Mouse (Mus musculus) midbrain, embryonic 12.5 days (tissue): ENCODE data around the gene Mall. TPM values are rescaled to one million over a fixed set of nuclear protein-coding genes. Genes with fewer than 3 reads are reported as not detected.

Experiments
- ATAC-seq: fragments of 200-750 bp; cut with Nextera tagmentation; 2 replicates; pipeline ENCODE4 v1.8.0; 2017; ENCODE audit warnings: low read depth, moderate TSS enrichment, moderate library complexity; ENCODE audit not compliant: low FRiP score
- H3K27ac ChIP-seq: fragments of 300-500 bp; sonication (generic); replicated peaks from 2 replicates; pipeline ENCODE4 v1.5.1; 2016; ENCODE audit warnings: mild to moderate bottlenecking
- H3K27me3 ChIP-seq: fragments of 300-500 bp; sonication (generic); 2 replicates; pipeline ENCODE4 v1.6.1; 2016; ENCODE audit warnings: mild to moderate bottlenecking
- H3K36me3 ChIP-seq: fragments of 300-500 bp; sonication (generic); 2 replicates; pipeline ENCODE4 v1.6.1; 2016
- H3K4me1 ChIP-seq: fragments of 300-500 bp; sonication (generic); 2 replicates; pipeline ENCODE4 v1.6.1; 2016
- H3K4me2 ChIP-seq: fragments of 300-500 bp; sonication (generic); replicated peaks from 2 replicates; pipeline ENCODE4 v1.6.1; 2016; ENCODE audit warnings: mild to moderate bottlenecking, moderate library complexity
- H3K4me3 ChIP-seq: fragments of 300-500 bp; sonication (generic); 2 replicates; pipeline ENCODE4 v1.5.1; 2016; ENCODE audit warnings: mild to moderate bottlenecking
- H3K9ac ChIP-seq: fragments of 300-500 bp; sonication (generic); replicated peaks from 2 replicates; pipeline ENCODE4 v1.6.1; 2016; ENCODE audit warnings: mild to moderate bottlenecking, moderate library complexity
- H3K9me3 ChIP-seq: fragments of 300-500 bp; sonication (generic); 2 replicates; pipeline ENCODE4 v1.6.1; 2016; ENCODE audit warnings: mild to moderate bottlenecking
- WGBS: fragments of 180-500 bp; shearing (Covaris S2); methylation state at CpG from one replicate; pipeline ENCODE4 v1.1.7; 2016; 5-methylcytosine and 5-hydroxymethylcytosine counted together
- polyA plus RNA-seq: library from polyadenylated mRNA; unstranded; fragments of >200 nt; fragmentation: Nextera tagmentation; extraction: Ambion mirVana; gene quantifications from 2 replicates; pipeline ENCODE4 v1.2.1, GENCODE M21; 2016

Mall gene
- polyA plus RNA-seq, 1 experiment from 2014 or later, result 0.74 TPM

DNA sequence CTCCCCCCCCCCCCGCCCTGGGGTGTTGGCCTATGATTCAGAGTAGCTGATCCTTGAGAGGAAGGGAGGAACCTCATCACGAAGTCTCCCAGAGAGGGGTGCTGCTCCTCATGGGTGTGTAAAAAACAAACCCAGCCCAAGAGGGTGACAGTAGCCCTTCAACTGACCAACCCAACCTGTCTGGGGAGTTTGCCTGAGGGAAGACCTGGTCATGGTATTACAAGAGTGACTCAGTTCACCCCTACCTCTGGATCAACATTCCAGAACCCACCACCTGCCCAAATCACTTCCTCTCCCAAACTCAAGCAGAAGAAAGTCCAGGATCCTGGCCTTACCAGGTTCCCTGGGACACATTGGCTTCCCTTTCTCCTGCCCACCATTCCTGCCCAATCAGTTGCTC, 67.0 kb downstream of the Mall start:
- WGBS, result 27% methylated on average over 2 of the region's 2 CpGs
- H3K4me1 ChIP-seq, result no peaks in the 10 kb centered on the region
- H3K4me3 ChIP-seq, result no peak overlapping the region
- no peaks in the 10 kb centered on the region for H3K9me3 ChIP-seq
- H3K27me3 ChIP-seq, result peaks cover 4% of the 10 kb centered on the region
- H3K9ac ChIP-seq, result no peak overlapping the region
- H3K27ac ChIP-seq, result no peak overlapping the region
- H3K4me2 ChIP-seq, result no peak overlapping the region
- ATAC-seq, result no peak
- H3K36me3 ChIP-seq, result no peaks in the 10 kb centered on the region

GRCm38 (mm10) chr2:127656086-127656720, 73.5 kb downstream of the Mall start, which contains the start of gene Mal:
Mal (minus strand) TSS chr2:127656695.
- Histone ChIP-seq H3K36me3 (no peaks in the 10 kb centered on the region), H3K4me2 (peak within 1 kb of the TSS; percentile 83), H3K4me1 (peaks cover 14% of the 10 kb centered on the region), H3K27me3 (peaks cover 56% of the 10 kb centered on the region), H3K27ac (no peak within 1 kb of the TSS), H3K9ac (peak within 1 kb of the TSS; percentile 50; the same call in 1 of the 2 replicates), H3K9me3 (no peaks in the 10 kb centered on the region), H3K4me3 (peak within 1 kb of the TSS; percentile 47)
- ATAC-seq, result no peak
- WGBS, result under 1% methylated on average over 43 of the region's 43 CpGs

- Histone ChIP-seq H3K4me2 (peak overlapping the region; percentile 83), H3K27me3 (peaks cover 56% of the 10 kb centered on the region)
- 7% methylated on average over 9 of the region's 9 CpGs for WGBS
Observed at GRCm38 (mm10) chr2:127655419-127655818, 74.3 kb downstream of the Mall start.

DNA sequence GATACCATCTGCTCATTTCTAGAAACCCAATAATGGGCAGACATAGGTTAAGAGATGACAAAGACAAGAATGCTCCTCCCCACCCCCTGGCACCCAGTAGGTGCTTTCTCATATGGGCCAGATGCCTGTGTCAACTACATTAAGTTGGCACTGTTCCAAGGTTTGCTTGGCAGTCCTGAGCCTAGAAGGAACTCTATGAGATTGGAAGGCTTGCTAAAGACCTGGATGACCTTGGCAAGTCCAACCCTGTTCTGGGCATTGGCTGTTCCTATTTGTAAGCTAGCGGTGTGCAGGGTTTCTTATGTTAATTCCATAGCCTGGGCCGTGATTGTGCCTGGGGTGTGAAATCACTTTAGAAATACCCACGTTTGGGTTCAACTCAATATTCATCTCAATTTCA, 74.9 kb downstream of the Mall start:
- H3K4me1 ChIP-seq, result peaks cover 14% of the 10 kb centered on the region
- H3K27me3 ChIP-seq, result peaks cover 56% of the 10 kb centered on the region
- H3K27ac ChIP-seq, result no peak overlapping the region
- no peak overlapping the region for H3K4me3 ChIP-seq
- WGBS, result 44% methylated on average over 3 of the region's 3 CpGs
- H3K4me2 ChIP-seq, result no peak overlapping the region
- H3K36me3 ChIP-seq, result no peaks in the 10 kb centered on the region
- H3K9ac ChIP-seq, result no peak overlapping the region
- no peak for ATAC-seq
- no peaks in the 10 kb centered on the region for H3K9me3 ChIP-seq

More at GRCm38 (mm10) chr2:127655419-127655818, 74.3 kb downstream of the Mall start:
- H3K27ac ChIP-seq, result no peak overlapping the region
- no peaks in the 10 kb centered on the region for H3K9me3 ChIP-seq
- no peaks in the 10 kb centered on the region for H3K36me3 ChIP-seq
- H3K4me1 ChIP-seq, result peaks cover 14% of the 10 kb centered on the region
- no peak for ATAC-seq
- peak overlapping the region; percentile 47; the same call in 1 of the 2 replicates for H3K4me3 ChIP-seq
- H3K9ac ChIP-seq, result 0 out of 2 replicates have a peak overlapping the region, but pooled peaks have one; percentile 50

Other genes starting within 250 kb of the Mall start
- gene Kcnip3, start 207.8 kb downstream of the Mall start, polyA plus RNA-seq, result 3.5 and 3.7 TPM in 2 replicates
- 0.31 and 0.62 TPM in 2 replicates for gene Prom2, start 188.5 kb downstream of the Mall start, polyA plus RNA-seq
- gene Zfp661, start 142.8 kb downstream of the Mall start, polyA plus RNA-seq, result 9.4 TPM in 2 replicates
- 151 and 168 TPM in 2 replicates for gene Mrps5, start 142.7 kb downstream of the Mall start, polyA plus RNA-seq
- gene Mal, start 73.2 kb downstream of the Mall start, polyA plus RNA-seq, result 0.88 and 1.2 TPM in 2 replicates
- gene Nphp1, start 59.0 kb upstream of the Mall start, polyA plus RNA-seq, result 31.7 and 33.3 TPM in 2 replicates
- gene Mtln, start 62.6 kb upstream of the Mall start, polyA plus RNA-seq, result 30.6 and 31.7 TPM in 2 replicates
- gene Bub1, start 101.9 kb upstream of the Mall start, polyA plus RNA-seq, result 67.6 and 68.3 TPM in 2 replicates
- gene Acoxl, start 108.9 kb upstream of the Mall start, polyA plus RNA-seq, result not detected in 2 replicates